Comparison of ENCODE assay signal across 16 mouse cellular contexts in the genomic region with DNA sequence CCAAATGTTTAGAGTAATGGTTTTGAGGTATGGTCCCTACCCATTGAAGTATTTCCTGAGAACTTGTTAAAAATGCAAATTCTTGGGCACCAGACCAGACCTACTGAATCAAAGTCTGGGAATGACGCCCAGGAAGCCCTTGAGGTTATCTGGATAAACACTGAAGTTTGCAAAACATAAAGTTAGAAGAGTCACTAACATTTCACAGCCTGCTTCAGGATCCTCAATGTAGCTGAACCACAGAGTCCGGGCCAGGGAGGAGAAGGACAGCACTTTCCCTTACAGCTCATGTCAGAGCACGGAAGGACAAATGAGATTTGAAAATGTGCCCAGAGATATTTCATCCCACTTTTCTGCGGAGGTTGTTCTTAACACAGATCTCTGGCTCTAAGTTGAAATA.
DNase-seq lines count a peak whose midpoint lies in the region; ATAC-seq lines count a peak whose summit lies in the region.
"Had no signal": no experiment of that assay in that cellular context is flagged by ENCODE, and none has a peak within 500 bp of the region (broad histone marks: within the 10 kb centered on the region; RNA-seq: fewer than 3 reads in every experiment).

No protein-coding gene starts in this region.

- 61% methylated on average over 4 of the region's 4 CpGs for WGBS in heart, embryonic 12.5 days

- H3K9me3 ChIP-seq in heart, embryonic 12.5 days (replicated peaks) = no peaks in the 10 kb centered on the region
- H3K9me3 ChIP-seq: embryonic facial prominence, embryonic 13.5 days; forebrain, embryonic 12.5 days; heart, embryonic 10.5 days; stomach, embryonic 15.5 days had no signal

- ATAC-seq in heart, embryonic 12.5 days (ENCODE audit: insufficient number of reproducible peaks, low FRiP score) = no peak
- ATAC-seq: Patski had no signal

- DNase-seq in adrenal gland, adult 2 months = peak; percentile 2
- no peak for DNase-seq in adrenal gland, adult 18-20 months (ENCODE audit: low spot score in 2 of 2)
- peak; percentile 10 for DNase-seq in ovary, adult 18-20 months (ENCODE audit: low spot score)
- no peak for DNase-seq in ovary, postnatal 14 days (ENCODE audit: low spot score)
- peak; percentile 69 to 74 for DNase-seq in kidney, postnatal 4 days
- peak; percentile 35 to 41 for DNase-seq in lung, postnatal 4 days
- no peak for DNase-seq in adipocyte (ENCODE audit: low spot score)
- DNase-seq: layer of hippocampus, adult 9-11 months; midbrain, embryonic 14.5 days; thymus, postnatal 14 days had no signal

- no peak overlapping the region for H3K9ac ChIP-seq in heart, embryonic 12.5 days
- H3K9ac ChIP-seq: embryonic facial prominence, embryonic 13.5 days; forebrain, embryonic 12.5 days; stomach, embryonic 15.5 days had no signal

- H3K36me3 ChIP-seq in heart, embryonic 12.5 days = no peaks in the 10 kb centered on the region
- H3K36me3 ChIP-seq: embryonic facial prominence, embryonic 13.5 days; forebrain, embryonic 12.5 days; heart, embryonic 10.5 days; stomach, embryonic 15.5 days had no signal

- H3K4me2 ChIP-seq in heart, embryonic 12.5 days = no peak overlapping the region
- H3K4me2 ChIP-seq: embryonic facial prominence, embryonic 13.5 days; forebrain, embryonic 12.5 days; stomach, embryonic 15.5 days had no signal

- no peaks in the 10 kb centered on the region for H3K4me1 ChIP-seq in heart, embryonic 12.5 days (replicated peaks)
- H3K4me1 ChIP-seq: embryonic facial prominence, embryonic 13.5 days; forebrain, embryonic 12.5 days; heart, embryonic 10.5 days; stomach, embryonic 15.5 days had no signal

- no peak overlapping the region for H3K4me3 ChIP-seq in heart, embryonic 12.5 days
- H3K4me3 ChIP-seq: embryonic facial prominence, embryonic 13.5 days; forebrain, embryonic 12.5 days; heart, embryonic 10.5 days; stomach, embryonic 15.5 days had no signal

- no peak overlapping the region for H3K27ac ChIP-seq in heart, embryonic 12.5 days (ENCODE audit: poor library complexity, severe bottlenecking)
- H3K27ac ChIP-seq: embryonic facial prominence, embryonic 13.5 days; forebrain, embryonic 12.5 days; heart, embryonic 10.5 days; stomach, embryonic 15.5 days had no signal

- H3K27me3 ChIP-seq in heart, embryonic 12.5 days (replicated peaks) = no peaks in the 10 kb centered on the region
- H3K27me3 ChIP-seq: embryonic facial prominence, embryonic 13.5 days; forebrain, embryonic 12.5 days; Patski; stomach, embryonic 15.5 days had no signal

Comparison
In these comparisons a context has a peak if more than half of its experiments do, and no peak if none do; other contexts are left out.
1. DNase-seq: peak in adrenal gland, adult 2 months (single experiment), ovary, adult 18-20 months (single experiment), kidney, postnatal 4 days (2 of 2) and lung, postnatal 4 days (2 of 2); none in adrenal gland, adult 18-20 months (0 of 2), ovary, postnatal 14 days (single experiment) and adipocyte (single experiment).